Mouse (Mus musculus): ENCODE measurements around the gene Hdac11. TPM values are rescaled to one million over a fixed set of nuclear protein-coding genes. Genes with fewer than 3 reads are reported as not detected.

Hdac11 gene
- polyA plus RNA-seq, 1 experiment from 2014 or later: 19.1 TPM

- Histone ChIP-seq H3K4me3 (no peak overlapping the region), H3K9ac (no peak overlapping the region), H3K4me1 (0 out of 2 replicates have a peak, but pooled peaks cover 10% of the 10 kb centered on the region), H3K27ac (no peak overlapping the region; the same call in 1 of the 2 replicates), H3K36me3 (no peaks in the 10 kb centered on the region), H3K27me3 (replicated peaks) (no peaks in the 10 kb centered on the region), H3K9me3 (no peaks in the 10 kb centered on the region), H3K4me2 (replicated peaks) (no peak overlapping the region)
- ATAC-seq (ENCODE audit: low FRiP score, low read depth): no peak
- WGBS: 70% methylated on average over 5 of the region's 5 CpGs
These were observed 10.9 kb upstream of the Hdac11 start for GRCm38 (mm10) chr6:91145572-91145971.

GRCm38 (mm10) chr6:91146443-91147151 lies 9.9 kb upstream of the Hdac11 start:
- ATAC-seq (ENCODE audit: low FRiP score, low read depth): peak; percentile 88
- 23% methylated on average over 5 of the region's 5 CpGs for WGBS

GRCm38 (mm10) chr6:91147152-91147770 lies 9.2 kb upstream of the Hdac11 start:
- Histone ChIP-seq H3K4me1 (0 out of 2 replicates have a peak, but pooled peaks cover 10% of the 10 kb centered on the region), H3K4me2 (replicated peaks) (no peak overlapping the region), H3K9ac (no peak overlapping the region), H3K9me3 (no peaks in the 10 kb centered on the region), H3K27ac (peak overlapping the region; percentile 67), H3K4me3 (no peak overlapping the region), H3K36me3 (no peaks in the 10 kb centered on the region), H3K27me3 (replicated peaks) (no peaks in the 10 kb centered on the region)
- WGBS: 70% methylated on average over 2 of the region's 2 CpGs
- peak; percentile 82 for ATAC-seq (ENCODE audit: low FRiP score, low read depth)

More at GRCm38 (mm10) chr6:91146443-91147151, 9.9 kb upstream of the Hdac11 start:
- Histone ChIP-seq H3K4me2 (replicated peaks) (no peak overlapping the region), H3K27ac (peak overlapping the region; percentile 67), H3K27me3 (replicated peaks) (no peaks in the 10 kb centered on the region), H3K36me3 (no peaks in the 10 kb centered on the region), H3K4me1 (0 out of 2 replicates have a peak, but pooled peaks cover 10% of the 10 kb centered on the region), H3K4me3 (no peak overlapping the region), H3K9me3 (no peaks in the 10 kb centered on the region), H3K9ac (no peak overlapping the region)

- H3K27me3 ChIP-seq (replicated peaks): no peaks in the 10 kb centered on the region
- H3K4me1 ChIP-seq: peaks cover 28% of the 10 kb centered on the region
- H3K27ac ChIP-seq: no peak overlapping the region
- 43% methylated on average over 7 of the region's 7 CpGs for WGBS
- H3K9ac ChIP-seq: no peak overlapping the region
- no peaks in the 10 kb centered on the region for H3K36me3 ChIP-seq
- no peaks in the 10 kb centered on the region for H3K9me3 ChIP-seq
- no peak overlapping the region for H3K4me3 ChIP-seq
- ATAC-seq (ENCODE audit: low FRiP score, low read depth): no peak
- peak overlapping the region; percentile 49; the same call in 1 of the 2 replicates for H3K4me2 ChIP-seq (replicated peaks)
These were observed 3.4 kb upstream of the Hdac11 start for GRCm38 (mm10) chr6:91152892-91153548.

- Histone ChIP-seq H3K27me3 (replicated peaks) (no peaks in the 10 kb centered on the region), H3K4me3 (peak overlapping the region; percentile 25; the same call in 1 of the 2 replicates), H3K4me1 (peaks cover 29% of the 10 kb centered on the region), H3K36me3 (no peaks in the 10 kb centered on the region), H3K9me3 (no peaks in the 10 kb centered on the region), H3K4me2 (replicated peaks) (peak overlapping the region; percentile 49), H3K9ac (no peak overlapping the region), H3K27ac (no peak overlapping the region)
- peak; percentile 60 for ATAC-seq (ENCODE audit: low FRiP score, low read depth)
- 2% methylated on average over 10 of the region's 10 CpGs for WGBS
These were observed 2.9 kb upstream of the Hdac11 start for GRCm38 (mm10) chr6:91153549-91154064.

- H3K4me1 ChIP-seq: peaks cover 39% of the 10 kb centered on the region
- no peaks in the 10 kb centered on the region for H3K27me3 ChIP-seq (replicated peaks)
- no peak overlapping the region for H3K4me3 ChIP-seq
- H3K36me3 ChIP-seq: no peaks in the 10 kb centered on the region
- H3K4me2 ChIP-seq (replicated peaks): no peak overlapping the region
- no peak for ATAC-seq (ENCODE audit: low FRiP score, low read depth)
- H3K27ac ChIP-seq: no peak overlapping the region
- H3K9me3 ChIP-seq: no peaks in the 10 kb centered on the region
- WGBS: 60% methylated on average over 4 of the region's 4 CpGs
- H3K9ac ChIP-seq: no peak overlapping the region
These were observed 1.8 kb upstream of the Hdac11 start for GRCm38 (mm10) chr6:91154685-91155084.

GRCm38 (mm10) chr6:91155286-91155685 lies 1.2 kb upstream of the Hdac11 start:
- H3K27me3 ChIP-seq (replicated peaks): no peaks in the 10 kb centered on the region
- H3K9ac ChIP-seq: no peak overlapping the region
- H3K9me3 ChIP-seq: no peaks in the 10 kb centered on the region
- no peak overlapping the region for H3K27ac ChIP-seq
- H3K36me3 ChIP-seq: no peaks in the 10 kb centered on the region
- no peak overlapping the region for H3K4me2 ChIP-seq (replicated peaks)
- H3K4me1 ChIP-seq: peaks cover 44% of the 10 kb centered on the region
- no peak overlapping the region for H3K4me3 ChIP-seq
- ATAC-seq (ENCODE audit: low FRiP score, low read depth): no peak
- 79% methylated on average over 3 of the region's 3 CpGs for WGBS

GRCm38 (mm10) chr6:91156062-91156461 lies 403 bp upstream of the Hdac11 start:
- Histone ChIP-seq H3K9me3 (no peaks in the 10 kb centered on the region), H3K4me1 (peaks cover 51% of the 10 kb centered on the region), H3K9ac (0 out of 2 replicates have a peak overlapping the region, but pooled peaks have one; percentile 3), H3K27me3 (replicated peaks) (no peaks in the 10 kb centered on the region), H3K4me2 (replicated peaks) (peak overlapping the region; percentile 74), H3K4me3 (peak overlapping the region; percentile 70; the same call in 1 of the 2 replicates), H3K27ac (peak overlapping the region; percentile 47; the same call in 1 of the 2 replicates), H3K36me3 (no peaks in the 10 kb centered on the region)
- WGBS: 20% methylated on average over 4 of the region's 4 CpGs
- ATAC-seq (ENCODE audit: low FRiP score, low read depth): peak; percentile 2; the same call in 1 of the 2 replicates

- Histone ChIP-seq H3K4me1 (peaks cover 52% of the 10 kb centered on the region), H3K27me3 (replicated peaks) (no peaks in the 10 kb centered on the region), H3K9ac (peak overlapping the region; percentile 80), H3K27ac (0 out of 2 replicates have a peak overlapping the region, but pooled peaks have one; percentile 47), H3K4me2 (replicated peaks) (peak overlapping the region; percentile 74), H3K9me3 (no peaks in the 10 kb centered on the region), H3K4me3 (peak overlapping the region; percentile 70), H3K36me3 (no peaks in the 10 kb centered on the region)
- 37% methylated on average over 6 of the region's 6 CpGs for WGBS
- ATAC-seq (ENCODE audit: low FRiP score, low read depth): 0 out of 2 replicates have a peak, but pooled peaks have one; percentile 1
These were observed 739 bp downstream of the Hdac11 start for GRCm38 (mm10) chr6:91157237-91157570.

GRCm38 (mm10) chr6:91159047-91159446 lies 2.6 kb downstream of the Hdac11 start:
- Histone ChIP-seq H3K4me3 (no peak overlapping the region), H3K27ac (no peak overlapping the region), H3K4me2 (replicated peaks) (peak overlapping the region; percentile 32), H3K4me1 (peaks cover 42% of the 10 kb centered on the region), H3K27me3 (replicated peaks) (no peaks in the 10 kb centered on the region), H3K36me3 (0 out of 2 replicates have a peak, but pooled peaks cover 3% of the 10 kb centered on the region), H3K9me3 (no peaks in the 10 kb centered on the region), H3K9ac (no peak overlapping the region)
- WGBS: 85% methylated on average over 9 of the region's 9 CpGs
- ATAC-seq (ENCODE audit: low FRiP score, low read depth): no peak

GRCm38 (mm10) chr6:91160399-91160798 lies 3.9 kb downstream of the Hdac11 start:
- H3K27ac ChIP-seq: no peak overlapping the region
- H3K4me2 ChIP-seq (replicated peaks): 0 out of 2 replicates have a peak overlapping the region, but pooled peaks have one; percentile 9
- H3K27me3 ChIP-seq (replicated peaks): no peaks in the 10 kb centered on the region

GRCm38 (mm10) chr6:91160976-91161375 lies 4.5 kb downstream of the Hdac11 start:
- Histone ChIP-seq H3K4me2 (replicated peaks) (no peak overlapping the region), H3K36me3 (0 out of 2 replicates have a peak, but pooled peaks cover 3% of the 10 kb centered on the region), H3K27me3 (replicated peaks) (no peaks in the 10 kb centered on the region), H3K9ac (no peak overlapping the region), H3K27ac (no peak overlapping the region), H3K9me3 (no peaks in the 10 kb centered on the region), H3K4me3 (no peak overlapping the region), H3K4me1 (peaks cover 49% of the 10 kb centered on the region)
- ATAC-seq (ENCODE audit: low FRiP score, low read depth): no peak
- WGBS: 81% methylated on average over 2 of the region's 2 CpGs

More at GRCm38 (mm10) chr6:91160399-91160798, 3.9 kb downstream of the Hdac11 start:
- ATAC-seq (ENCODE audit: low FRiP score, low read depth): no peak
- peaks cover 48% of the 10 kb centered on the region for H3K4me1 ChIP-seq
- H3K36me3 ChIP-seq: 0 out of 2 replicates have a peak, but pooled peaks cover 3% of the 10 kb centered on the region
- no peak overlapping the region for H3K4me3 ChIP-seq
- H3K9me3 ChIP-seq: no peaks in the 10 kb centered on the region
- H3K9ac ChIP-seq: no peak overlapping the region
- 48% methylated on average over 3 of the region's 3 CpGs for WGBS

Measured in neural tube, embryonic 12.5 days (tissue).